Mouse (Mus musculus): ENCODE results near the gene Mcf2l.

Mcf2l gene

GRCm38 (mm10) chr8:13037569-13037968 lies 164.0 kb downstream of the Mcf2l start:
- ATAC-seq (ENCODE audit: insufficient number of reproducible peaks, low FRiP score, low TSS enrichment): no peak

- ATAC-seq (ENCODE audit: insufficient number of reproducible peaks, low FRiP score, low TSS enrichment): no peak
Measured at GRCm38 (mm10) chr8:13039054-13039453, 165.4 kb downstream of the Mcf2l start.

- ATAC-seq (ENCODE audit: insufficient number of reproducible peaks, low FRiP score, low TSS enrichment): no peak
Measured at GRCm38 (mm10) chr8:13041459-13041858, 167.9 kb downstream of the Mcf2l start.

DNA sequence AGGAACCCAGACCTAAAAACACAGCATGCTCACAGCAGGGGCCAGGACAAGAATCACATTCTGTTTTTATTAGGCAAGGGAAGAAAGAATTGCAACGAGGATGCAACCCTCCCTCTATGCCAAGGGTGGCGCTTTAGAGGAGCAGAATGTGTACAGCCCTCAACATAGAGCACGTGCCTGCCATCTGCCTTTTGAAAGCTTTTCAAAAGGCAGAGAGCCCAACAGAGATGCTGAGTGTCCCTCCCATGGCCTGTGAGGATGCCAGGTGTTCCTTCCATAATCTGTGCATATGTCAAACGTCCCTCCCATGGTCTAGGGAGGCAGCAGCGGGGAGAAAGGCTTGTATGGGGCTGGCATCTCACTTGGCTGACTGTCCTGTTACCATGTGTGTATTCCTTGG lies 174.0 kb downstream of the Mcf2l start:
- no peak for ATAC-seq (ENCODE audit: insufficient number of reproducible peaks, low FRiP score, low TSS enrichment)

GRCm38 (mm10) chr8:13050550-13050949 lies 176.9 kb downstream of the Mcf2l start:
- no peak for ATAC-seq (ENCODE audit: insufficient number of reproducible peaks, low FRiP score, low TSS enrichment)

- ATAC-seq (ENCODE audit: insufficient number of reproducible peaks, low FRiP score, low TSS enrichment): no peak
Measured at GRCm38 (mm10) chr8:13057351-13057750, 183.7 kb downstream of the Mcf2l start.

DNA sequence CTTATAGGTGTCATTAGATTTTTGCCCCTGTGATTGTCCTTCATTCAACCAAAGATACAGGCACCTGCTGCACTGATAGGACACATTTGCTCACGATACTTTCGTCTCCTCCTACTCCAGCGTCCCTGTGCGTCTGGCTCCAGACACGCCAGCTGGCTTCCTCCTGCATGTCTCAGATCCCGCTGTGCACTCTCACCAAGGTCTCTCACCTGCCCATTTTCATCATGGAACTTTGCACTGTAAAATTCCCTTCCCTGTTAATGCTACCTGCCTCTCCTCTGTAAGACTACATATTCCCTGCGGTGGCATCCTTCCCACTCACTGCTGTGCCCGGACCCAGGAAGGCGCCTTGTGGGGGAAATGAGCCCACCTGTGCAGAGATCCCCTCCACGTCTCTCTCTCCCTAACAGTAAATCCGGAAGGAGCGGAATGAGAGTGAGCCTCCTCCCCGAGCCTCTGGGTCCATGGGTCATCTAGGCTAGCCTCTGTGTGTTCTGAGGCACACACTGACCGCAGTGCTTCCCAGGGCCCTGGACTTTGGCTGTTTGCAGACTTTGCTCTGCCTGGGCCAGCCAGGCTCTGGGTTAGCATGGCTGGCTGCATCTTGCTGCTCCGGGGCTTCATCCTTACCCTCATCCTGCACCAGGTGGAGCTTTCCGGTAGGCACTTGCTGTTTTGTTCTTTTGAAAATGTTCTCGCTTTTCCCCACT lies 187.0 kb downstream of the Mcf2l start, which contains the start of gene Proz:
TSS of gene Proz (plus strand) at position 474 of the 710 bp plus-strand sequence.
- ATAC-seq (ENCODE audit: insufficient number of reproducible peaks, low FRiP score, low TSS enrichment): no peak

GRCm38 (mm10) chr8:13063112-13063511 lies 189.5 kb downstream of the Mcf2l start:
- no peak for ATAC-seq (ENCODE audit: insufficient number of reproducible peaks, low FRiP score, low TSS enrichment)

All from cerebellum, adult (tissue).